Mouse (Mus musculus) gastrocnemius, adult 18-20 months (tissue): ENCODE measurements at regions not wholly inside any gene's neighbourhood (a gene's known extent, or its start where the extent isn't known, plus 50 kb on each side); places are given as distances from the start of the nearest gene placed in this dataset.
"Not testable (repeated sequence)": the region's sequence is repeated elsewhere in the genome, so short reads cannot be mapped to it uniquely, and the experiment has no call there.

Experiments used
- DNase-seq: peaks from one replicate; pipeline ENCODE4 v3.0.0; 2021; ENCODE audit warnings: low spot score

DNA sequence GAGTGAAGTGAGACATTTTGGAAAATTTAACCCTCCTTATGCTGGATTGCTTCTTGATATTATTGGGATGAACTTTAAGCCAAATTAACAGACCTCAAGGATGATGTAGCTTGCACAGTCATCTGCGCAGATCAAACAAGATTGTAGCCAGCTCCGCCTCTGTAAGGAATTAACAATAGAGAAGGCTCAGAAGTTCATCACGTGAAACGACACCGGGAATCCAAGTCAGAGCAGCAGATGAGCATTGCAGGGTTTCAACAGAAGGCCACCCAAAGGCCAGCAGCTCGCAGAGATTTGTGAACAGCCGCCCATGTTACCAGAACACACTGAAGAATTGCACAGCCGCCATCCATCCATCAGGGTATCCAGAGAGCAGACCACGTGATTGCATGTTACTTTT lies 391.1 kb downstream of the Med10 start:
- DNase-seq: no peak

DNA sequence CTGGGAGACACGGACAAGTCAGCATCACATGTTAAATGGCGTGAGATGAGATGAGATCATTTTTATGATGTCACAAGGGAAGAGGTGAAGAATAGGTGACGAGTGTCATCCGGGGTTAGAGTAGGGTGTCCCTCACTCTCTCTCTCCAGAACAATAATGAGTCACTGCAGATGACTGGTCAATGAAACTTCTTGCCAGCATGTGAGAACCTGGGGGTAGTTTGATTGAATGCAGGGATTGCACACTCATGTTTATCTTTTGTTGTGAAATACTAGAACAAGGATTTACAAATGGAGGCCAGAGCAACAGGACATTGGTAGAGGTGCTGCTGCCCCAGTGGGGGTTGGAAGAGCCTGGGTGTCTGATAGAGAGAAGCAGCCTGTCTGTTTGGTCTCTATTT lies 393.7 kb downstream of the Med10 start:
- DNase-seq: no peak

GRCm38 (mm10) chr13:70198638-70199037 lies 396.4 kb downstream of the Med10 start:
- DNase-seq: no peak

DNA sequence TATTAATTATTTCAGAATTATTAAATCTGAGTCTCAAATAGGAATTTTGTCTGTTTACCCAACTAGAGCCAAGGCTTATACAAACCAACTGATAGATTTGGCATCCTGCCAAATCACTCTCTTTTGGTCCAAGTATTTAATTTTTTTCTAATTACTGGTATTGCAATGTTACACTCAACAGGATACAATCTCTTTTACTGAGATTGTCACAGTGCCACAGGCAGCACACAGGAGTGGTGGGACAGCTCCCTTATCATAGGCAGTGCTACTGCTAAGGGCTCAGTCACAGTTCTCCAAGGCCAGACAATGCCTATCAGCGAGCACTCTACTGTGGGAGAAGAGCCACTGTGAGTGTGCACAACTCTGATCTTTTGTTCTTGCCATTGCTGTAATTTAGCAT lies 396.9 kb downstream of the Med10 start:
- no peak for DNase-seq

GRCm38 (mm10) chr13:70205334-70205733 lies 403.1 kb downstream of the Med10 start:
- no peak for DNase-seq

GRCm38 (mm10) chr13:70210158-70210557 lies 408.0 kb downstream of the Med10 start:
- no peak for DNase-seq

- DNase-seq: no peak
Observed at GRCm38 (mm10) chr13:70213017-70213416, 410.8 kb downstream of the Med10 start.

- no peak for DNase-seq
Observed at GRCm38 (mm10) chr13:70213622-70214021, 411.4 kb downstream of the Med10 start.

- no peak for DNase-seq
Observed at GRCm38 (mm10) chr13:70214022-70214654, 411.9 kb downstream of the Med10 start.

- no peak for DNase-seq
Observed at GRCm38 (mm10) chr13:70216134-70216533, 413.9 kb downstream of the Med10 start.

DNA sequence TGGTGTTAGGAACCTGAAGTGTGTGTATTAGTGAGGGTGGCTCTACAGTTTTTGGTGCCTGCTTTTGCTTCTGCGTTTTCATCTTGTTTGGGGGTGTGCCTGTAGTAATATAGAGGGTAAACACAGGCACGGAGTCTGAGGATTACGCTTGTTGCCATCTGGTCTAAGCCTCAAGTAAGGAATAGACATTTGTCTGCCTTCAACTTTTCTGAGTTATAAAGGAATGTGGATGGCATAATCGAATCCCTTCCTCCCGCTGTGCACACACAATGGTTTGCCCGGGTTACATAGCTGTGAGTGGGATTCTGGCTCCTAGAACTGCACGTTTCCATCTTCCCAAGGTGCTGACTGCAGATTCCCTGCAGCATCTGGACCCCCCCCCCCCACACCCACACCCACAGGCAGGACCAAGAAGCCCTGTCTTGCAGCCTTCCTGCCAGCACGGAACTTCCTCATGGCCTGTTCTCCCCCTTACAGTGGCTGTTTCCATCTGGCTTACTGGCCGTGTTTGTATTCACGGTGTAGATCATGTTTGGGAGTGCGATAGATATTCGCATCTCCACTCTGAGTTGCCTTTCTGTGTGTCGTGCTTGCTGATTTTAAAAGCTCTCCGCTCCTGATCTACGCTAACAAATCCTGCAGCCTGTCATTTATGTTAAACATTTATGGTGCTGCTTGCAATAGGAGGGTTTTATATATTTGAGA lies 415.4 kb downstream of the Med10 start:
- no peak for DNase-seq

DNA sequence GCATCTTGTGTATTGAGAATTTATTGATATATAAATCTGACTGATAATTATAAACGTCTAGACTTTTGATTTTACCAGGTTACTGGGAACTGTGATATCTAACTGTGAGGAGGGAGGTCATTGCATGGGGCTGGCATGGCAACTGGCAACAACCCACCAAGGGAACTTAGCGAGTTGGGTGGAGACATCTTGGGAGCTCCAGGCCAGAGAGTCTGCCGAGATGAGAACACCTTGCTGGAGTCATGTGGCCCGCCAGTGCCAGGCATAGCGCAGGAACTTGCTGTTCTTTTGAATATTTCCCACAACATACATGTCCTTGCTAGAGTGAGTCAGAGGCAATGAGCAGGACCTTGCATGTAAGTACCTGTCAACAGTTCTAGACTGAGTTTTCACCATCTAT lies 413.9 kb downstream of the Ice1 start:
- no peak for DNase-seq

DNA sequence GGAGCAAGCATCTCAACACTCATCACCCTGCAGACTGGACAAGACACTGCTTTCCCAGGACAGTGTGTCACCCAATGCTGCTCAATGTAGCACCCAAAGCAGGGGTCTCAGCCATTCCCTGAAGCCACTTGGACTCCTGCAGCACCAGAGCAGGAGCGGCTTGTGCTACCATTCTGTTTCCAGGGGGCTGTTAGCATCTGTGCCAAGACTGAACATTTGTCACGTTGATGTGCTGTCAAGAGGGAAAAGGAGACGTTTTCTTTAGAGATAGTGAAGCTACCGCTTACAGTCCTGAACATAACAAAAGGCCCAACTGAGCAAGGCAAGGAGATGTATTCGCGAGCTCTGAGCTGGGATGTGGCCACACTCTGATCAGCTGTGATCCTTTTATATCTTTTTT lies 410.3 kb downstream of the Ice1 start:
- no peak for DNase-seq

DNA sequence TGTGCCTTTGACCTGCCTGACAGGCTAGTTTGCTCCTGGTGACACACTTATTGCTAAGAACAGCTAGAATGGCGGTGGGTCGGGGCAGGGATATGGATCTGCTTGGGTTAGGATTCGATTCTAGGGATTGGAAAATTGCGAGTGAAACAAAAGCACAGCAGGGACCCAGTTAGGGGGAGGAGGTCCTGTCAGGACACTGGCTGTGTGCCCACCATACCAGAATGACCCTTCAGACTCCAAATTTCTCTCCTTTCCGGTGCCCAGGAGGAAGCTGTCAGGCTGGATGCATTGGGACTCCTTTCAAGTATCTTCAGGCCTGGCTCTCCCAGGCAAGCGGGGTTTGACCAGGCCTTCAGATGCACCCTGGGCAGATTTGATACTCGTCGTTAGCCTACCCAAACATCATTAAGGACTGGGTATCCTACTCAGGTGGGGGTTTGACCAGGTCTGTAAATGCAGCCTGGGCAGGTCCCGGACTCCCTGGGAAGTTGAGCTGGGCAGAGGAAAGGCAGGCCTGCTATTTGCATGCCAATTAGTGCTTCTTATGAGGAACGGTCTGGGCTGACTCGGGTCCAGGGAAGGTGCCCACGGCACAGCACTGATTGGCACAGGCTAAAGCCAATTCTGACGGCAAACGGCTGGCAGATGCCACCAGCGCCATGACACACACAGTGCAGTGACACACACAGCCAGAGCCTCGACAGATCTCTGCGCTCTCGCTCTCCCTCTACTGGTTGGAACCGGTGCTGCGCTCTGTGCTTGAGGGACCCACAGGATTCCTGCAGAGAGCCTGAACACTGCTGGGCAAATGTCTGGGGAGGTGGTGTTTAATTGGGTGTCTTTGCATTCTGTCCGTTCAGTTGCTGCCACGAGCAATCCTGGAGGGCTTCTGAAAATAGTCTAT lies 403.3 kb downstream of the Ice1 start:
- DNase-seq: peak; percentile 25

DNA sequence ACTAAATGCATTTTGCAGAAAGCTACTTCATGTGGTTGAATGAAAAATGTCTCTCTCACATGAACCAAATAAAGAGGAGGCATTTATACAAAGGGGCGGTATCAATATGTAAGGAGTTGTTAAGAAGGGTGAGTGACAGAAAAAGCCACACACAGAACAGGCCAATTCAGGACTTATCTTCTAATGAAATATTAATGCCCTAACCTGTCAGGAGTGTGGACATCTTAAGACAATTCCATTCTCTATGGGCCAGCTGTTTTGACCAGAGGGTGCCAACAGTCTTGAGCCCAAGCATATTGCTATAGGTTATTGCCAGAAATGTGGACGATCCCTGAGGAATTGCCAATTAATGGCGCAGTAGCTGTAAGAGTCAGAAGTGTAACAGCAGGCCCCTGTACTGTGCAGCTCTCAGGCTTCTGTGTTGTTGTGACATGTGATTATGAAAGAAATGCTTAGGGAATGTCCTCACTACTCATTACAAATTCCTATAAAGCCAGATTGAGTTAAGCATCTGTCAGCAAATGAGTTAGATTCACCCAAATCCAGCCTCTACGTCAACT lies 393.8 kb downstream of the Ice1 start:
- no peak for DNase-seq

DNA sequence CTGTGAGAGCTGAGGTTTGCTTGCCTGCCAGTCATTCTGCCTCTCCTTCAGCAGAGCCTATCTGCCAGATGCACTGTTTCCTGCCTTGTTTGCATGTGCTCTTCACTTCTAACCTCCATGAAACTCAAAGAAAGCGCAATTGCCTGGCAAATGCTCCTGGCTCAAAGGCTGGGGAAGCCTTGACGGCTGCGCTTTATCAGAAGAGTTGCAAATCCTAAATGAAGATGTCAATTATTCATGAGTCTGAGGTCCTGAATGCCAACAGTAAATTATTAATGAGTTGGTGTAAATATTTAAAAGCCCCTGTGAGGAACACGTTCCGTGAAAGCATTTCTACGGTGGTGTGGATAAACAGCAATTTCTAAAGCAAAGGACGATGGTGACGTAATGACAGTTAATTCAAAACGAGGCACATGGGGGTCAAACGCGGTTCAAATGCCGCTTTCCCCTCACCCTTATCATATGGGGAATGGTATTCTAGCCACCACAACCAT lies 377.4 kb downstream of the Ice1 start:
- DNase-seq: no peak

DNA sequence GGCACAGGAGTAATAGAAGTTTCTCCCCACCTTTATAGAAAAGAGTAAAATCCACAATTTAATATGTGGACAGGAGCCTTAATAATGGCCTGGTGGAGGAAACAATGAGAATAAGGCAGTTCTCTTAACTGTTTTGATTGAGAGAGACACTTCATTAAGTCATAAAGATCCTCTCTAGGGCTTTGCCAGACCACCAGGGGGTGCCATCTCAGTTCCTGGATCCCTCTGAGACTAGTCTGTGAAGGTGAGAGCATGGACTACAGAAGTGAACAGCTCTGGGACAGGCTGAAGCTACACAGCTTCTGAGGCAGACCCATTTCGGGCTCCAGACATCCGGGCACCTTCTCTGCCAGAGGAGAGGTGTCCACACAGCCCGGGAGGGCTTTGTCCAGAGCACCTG lies 373.8 kb downstream of the Ice1 start:
- DNase-seq: no peak

GRCm38 (mm10) chr13:70276884-70277378 lies 360.5 kb downstream of the Ice1 start:
- not testable (repeated sequence) for DNase-seq

GRCm38 (mm10) chr13:70277667-70278591 lies 359.5 kb downstream of the Ice1 start:
- DNase-seq: no peak

GRCm38 (mm10) chr13:70281051-70281847 lies 356.2 kb downstream of the Ice1 start:
- DNase-seq: no peak
